ENCODE assay signal across 8 mouse cellular contexts in the genomic region with DNA sequence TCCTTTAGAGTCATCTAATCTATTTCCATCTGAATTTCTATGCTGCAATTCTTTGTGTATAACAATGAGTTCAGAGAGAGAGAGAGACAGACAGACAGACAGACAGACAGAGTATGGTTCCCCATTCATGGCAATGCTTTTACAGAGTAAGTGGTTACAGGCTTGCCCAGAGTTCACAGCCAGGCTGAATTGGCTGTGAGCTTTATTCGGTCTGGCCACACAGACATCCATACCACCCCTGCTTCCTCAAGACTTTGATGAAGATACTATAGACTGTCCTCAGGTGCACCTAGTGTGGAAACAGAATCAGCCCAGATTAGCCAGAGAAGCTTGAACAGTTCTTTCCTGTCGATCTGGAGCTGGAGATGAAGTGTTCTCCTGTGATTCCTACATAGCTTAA. TPM values are rescaled to one million over a fixed set of nuclear protein-coding genes. Genes with fewer than 3 reads are reported as not detected.
A peak's percentile ranks its signal among the peaks of the same experiment; 100 is the strongest.
DNase-seq lines count a peak whose midpoint lies in the region; ATAC-seq lines count a peak whose summit lies in the region.

No protein-coding gene starts in this region.

- peak overlapping the region; percentile 74 for H3K4me2 ChIP-seq in heart, embryonic 13.5 days
- H3K4me2 ChIP-seq in hindbrain, embryonic 14.5 days (replicated peaks): peak overlapping the region; percentile 70
- H3K4me2 ChIP-seq in midbrain, embryonic 14.5 days (ENCODE audit: low read length): peak overlapping the region; percentile 58

- H3K4me1 ChIP-seq in heart, embryonic 13.5 days: peaks cover 25% of the 10 kb centered on the region
- H3K4me1 ChIP-seq in brown adipose tissue, adult 24 weeks (ENCODE audit: control insufficient read depth, insufficient read depth, insufficient read length, low read length): no peaks in the 10 kb centered on the region
- 0 out of 2 replicates have a peak, but pooled peaks cover 3% of the 10 kb centered on the region for H3K4me1 ChIP-seq in hindbrain, embryonic 14.5 days (replicated peaks; ENCODE audit: control insufficient read depth, insufficient read depth, low read length)
- peaks cover 6% of the 10 kb centered on the region; the same call in 1 of the 2 replicates for H3K4me1 ChIP-seq in midbrain, embryonic 14.5 days (ENCODE audit: control insufficient read depth, insufficient read depth, low read length)

- peak overlapping the region; percentile 85 for H3K9ac ChIP-seq in heart, embryonic 13.5 days
- peak overlapping the region; percentile 80 for H3K9ac ChIP-seq in hindbrain, embryonic 14.5 days
- H3K9ac ChIP-seq in midbrain, embryonic 14.5 days (replicated peaks; ENCODE audit: low read length): peak overlapping the region; percentile 55; the same call in 1 of the 2 replicates

- intact Hi-C loops in heart, postnatal 36 days (cut with DNase I): loop anchor here (2.0 to 10.0 kb wide), 3 partner anchors 169 to 438 kb away; a partner anchor contains a TSS

- no peaks in the 10 kb centered on the region for H3K9me3 ChIP-seq in heart, embryonic 13.5 days
- no peaks in the 10 kb centered on the region for H3K9me3 ChIP-seq in hindbrain, embryonic 14.5 days (ENCODE audit: control insufficient read depth, low read length)
- no peaks in the 10 kb centered on the region for H3K9me3 ChIP-seq in midbrain, embryonic 14.5 days (ENCODE audit: control insufficient read depth, low read length)

- ATAC-seq in heart, embryonic 13.5 days (ENCODE audit: extremely low read depth, insufficient number of reproducible peaks, low FRiP score, low TSS enrichment): no peak
- 0 out of 2 replicates have a peak, but pooled peaks have one; percentile 0 for ATAC-seq in hindbrain, embryonic 14.5 days (ENCODE audit: low FRiP score)
- ATAC-seq in midbrain, embryonic 14.5 days (ENCODE audit: low FRiP score, low TSS enrichment): no peak

- WGBS in heart, embryonic 13.5 days: 73% methylated on average over 2 of the region's 2 CpGs
- WGBS in hindbrain, embryonic 14.5 days: 81% methylated on average over 2 of the region's 2 CpGs
- WGBS in midbrain, embryonic 14.5 days: 81% methylated on average over 2 of the region's 2 CpGs

- peak overlapping the region; percentile 78; the same call in 1 of the 2 replicates for H3K27ac ChIP-seq in heart, embryonic 13.5 days (replicated peaks)
- H3K27ac ChIP-seq in brown adipose tissue, adult 24 weeks (replicated peaks; ENCODE audit: low read depth, low read length): no peak overlapping the region
- H3K27ac ChIP-seq in hindbrain, embryonic 14.5 days: peak overlapping the region; percentile 93
- H3K27ac ChIP-seq in midbrain, embryonic 14.5 days (replicated peaks; ENCODE audit: low read depth, low read length): peak overlapping the region; percentile 85; the same call in 1 of the 2 replicates

- no peaks in the 10 kb centered on the region for H3K27me3 ChIP-seq in heart, embryonic 13.5 days (replicated peaks)
- H3K27me3 ChIP-seq in hindbrain, embryonic 14.5 days (ENCODE audit: control insufficient read depth, insufficient read depth, low read length): no peaks in the 10 kb centered on the region
- H3K27me3 ChIP-seq in midbrain, embryonic 14.5 days (ENCODE audit: control insufficient read depth, insufficient read depth, low read length): no peaks in the 10 kb centered on the region

- H3K36me3 ChIP-seq in heart, embryonic 13.5 days: peaks cover 37% of the 10 kb centered on the region
- no peaks in the 10 kb centered on the region for H3K36me3 ChIP-seq in hindbrain, embryonic 14.5 days (replicated peaks; ENCODE audit: control insufficient read depth, insufficient read depth)
- H3K36me3 ChIP-seq in midbrain, embryonic 14.5 days (ENCODE audit: control insufficient read depth, insufficient read depth, low read length): 0 out of 2 replicates have a peak, but pooled peaks cover 5% of the 10 kb centered on the region

- peak overlapping the region; percentile 60 for H3K4me3 ChIP-seq in heart, embryonic 13.5 days
- peak overlapping the region; percentile 97; the same call in 1 of the 2 replicates for H3K4me3 ChIP-seq in brown adipose tissue, adult 24 weeks (ENCODE audit: insufficient read depth, low read depth, low read length)
- peak overlapping the region; percentile 48 for H3K4me3 ChIP-seq in hindbrain, embryonic 14.5 days (replicated peaks; ENCODE audit: low read length)
- H3K4me3 ChIP-seq in midbrain, embryonic 14.5 days (replicated peaks; ENCODE audit: low read depth, low read length): peak overlapping the region; percentile 36

- DNase-seq in heart, postnatal 36 days: no peak
- DNase-seq in hindbrain, embryonic 14.5 days (ENCODE audit: low spot score): no peak
- no peak for DNase-seq in midbrain, embryonic 14.5 days
- DNase-seq in c-Kit-positive CD71-positive TER-119-positive erythroid progenitor cells, embryonic 14.5 days (ENCODE audit: low spot score): no peak
- DNase-seq in layer of hippocampus, adult 11-12 months (ENCODE audit: low spot score): no peak
- DNase-seq in left cerebral cortex, adult 9 months (ENCODE audit: low spot score in 2 of 2): no peak

RNA-seq across cellular contexts. Expression of a gene that starts 10.9 kb away (rescaled TPM):
- 8.2 and 9.7 TPM in 2 replicates for polyA plus RNA-seq in heart, embryonic 13.5 days (2015; fragmentation: Nextera tagmentation; extraction: Ambion mirVana)
- 10 to 100 TPM in 1 of 2 experiments, 1 to 10 TPM in 1; 9.6 to 10.3 TPM for total RNA-seq in heart, postnatal 36 days (2021)
- 4.3 and 4.9 TPM in 2 replicates for polyA plus RNA-seq in brown adipose tissue, adult 24 weeks (2012; ENCODE audit: insufficient read depth, insufficient read length, missing spikeins)
- polyA plus RNA-seq in hindbrain, embryonic 14.5 days (2014; fragmentation: Nextera tagmentation; extraction: Ambion mirVana): 6.1 and 6.3 TPM in 2 replicates
- polyA plus RNA-seq in midbrain, embryonic 14.5 days (2014; fragmentation: Nextera tagmentation; extraction: Ambion mirVana): 5.0 and 7.7 TPM in 2 replicates

Comparison
In these comparisons a context has a peak if more than half of its experiments do, and no peak if none do; other contexts are left out.
1. H3K4me3 ChIP-seq: peak in every context shown above with its lines; median percentile 97 in brown adipose tissue, adult 24 weeks; 60 in heart, embryonic 13.5 days; 48 in hindbrain, embryonic 14.5 days; 36 in midbrain, embryonic 14.5 days.